Mouse (Mus musculus) liver, postnatal 0 days (tissue): Measurements from ENCODE around the gene Duoxa1.

Source experiments
- CTCF ChIP-seq: sonication (generic); IDR thresholded peaks from 2 replicates; pipeline ENCODE4 v1.5.1; 2016; ENCODE audit warnings: antibody characterized with exemption, low read depth
- EP300 ChIP-seq: IDR thresholded peaks from 2 replicates; pipeline ENCODE4 v1.6.1; 2016; ENCODE audit warnings: antibody characterized with exemption, low read depth, mild to moderate bottlenecking

DNA sequence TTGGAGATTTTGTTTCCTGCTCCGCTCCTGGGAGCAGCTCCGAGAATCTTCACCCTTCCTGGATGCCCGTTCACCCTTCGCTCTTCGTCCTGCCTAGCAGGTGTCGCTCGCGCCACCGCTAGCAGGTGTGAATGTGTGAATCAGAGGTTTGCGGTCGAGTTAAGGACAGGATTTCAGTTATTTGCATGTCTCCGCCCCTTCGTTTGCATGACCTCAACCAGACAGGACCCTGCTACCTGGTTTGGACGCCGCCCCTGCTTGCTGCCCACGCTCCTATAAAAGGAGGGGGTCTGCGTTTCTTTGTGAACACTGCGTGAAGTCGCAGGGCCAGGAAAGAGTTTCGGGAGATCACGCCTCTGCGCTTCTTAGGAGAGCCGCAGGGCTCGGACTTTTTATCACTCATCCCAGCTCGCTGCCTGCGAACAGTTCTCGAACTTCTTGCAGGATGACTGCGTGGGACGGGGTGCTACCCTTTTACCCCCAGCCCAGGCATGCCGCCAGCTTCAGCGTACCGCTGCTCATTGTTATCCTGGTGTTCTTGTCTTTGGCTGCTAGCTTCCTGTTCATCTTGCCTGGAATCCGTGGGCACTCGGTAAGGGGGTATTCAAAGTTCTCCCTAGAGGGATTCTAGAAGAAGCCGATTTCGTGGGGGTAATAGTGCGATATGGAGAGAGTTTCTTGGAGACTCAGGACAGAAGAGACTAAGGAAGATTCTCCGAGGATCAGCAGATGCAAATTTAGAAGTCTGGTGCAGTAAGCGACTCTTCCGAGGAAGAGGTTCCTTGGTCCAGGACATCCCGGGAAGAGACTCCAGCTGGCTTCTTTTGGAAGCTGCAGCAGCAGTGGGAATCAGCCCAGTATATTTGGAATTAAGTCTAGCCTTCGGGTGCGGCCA lies 14.7 kb downstream of the Duoxa1 start, which contains the start of gene Duoxa2:
- TF ChIP-seq CTCF (no peak), EP300 (no peak)
